Mouse (Mus musculus): ENCODE results near the gene Actl11.
A peak's percentile ranks its signal among the peaks of the same experiment; 100 is the strongest.

The Actl11 gene

GRCm38 (mm10) chr9:107947241-107948194 is 19.2 kb downstream of the Actl11 start:
- Histone ChIP-seq H3K36me3 (ENCODE audit: insufficient read depth, low read length) (peaks cover 46% of the 10 kb centered on the region), H3K4me3 (replicated peaks; ENCODE audit: low read length) (peak overlapping the region; percentile 29; the same call in 1 of the 2 replicates), H3K4me1 (replicated peaks; ENCODE audit: low read depth, low read length) (peaks cover 51% of the 10 kb centered on the region), H3K27me3 (ENCODE audit: insufficient read depth, low read length) (no peaks in the 10 kb centered on the region), H3K9me3 (ENCODE audit: low read length) (no peaks in the 10 kb centered on the region)
- no peak for TF ChIP-seq NANOG (IDR thresholded peaks at IDR 0.05; ENCODE audit: borderline replicate concordance, low read length)
- TF ChIP-seq CTCF (conservative IDR thresholded peaks at IDR 0.05; ENCODE audit: low read length): no peak
- TF ChIP-seq POU5F1 (IDR thresholded peaks at IDR 0.05; ENCODE audit: borderline replicate concordance, low read length): no peak

GRCm38 (mm10) chr9:107949184-107949921 is 21.1 kb downstream of the Actl11 start:
- H3K27me3 ChIP-seq (ENCODE audit: insufficient read depth, low read length): no peaks in the 10 kb centered on the region
- peaks cover 62% of the 10 kb centered on the region for H3K36me3 ChIP-seq (ENCODE audit: insufficient read depth, low read length)
- no peak overlapping the region for H3K4me3 ChIP-seq (replicated peaks; ENCODE audit: low read length)
- peaks cover 60% of the 10 kb centered on the region for H3K4me1 ChIP-seq (replicated peaks; ENCODE audit: low read depth, low read length)
- H3K9me3 ChIP-seq (ENCODE audit: low read length): no peaks in the 10 kb centered on the region
- no peak for TF ChIP-seq POU5F1 (IDR thresholded peaks at IDR 0.05; ENCODE audit: borderline replicate concordance, low read length)
- no peak for TF ChIP-seq CTCF (conservative IDR thresholded peaks at IDR 0.05; ENCODE audit: low read length)
- TF ChIP-seq NANOG (IDR thresholded peaks at IDR 0.05; ENCODE audit: borderline replicate concordance, low read length): no peak

- H3K27me3 ChIP-seq (ENCODE audit: insufficient read depth, low read length): no peaks in the 10 kb centered on the region
- H3K9me3 ChIP-seq (ENCODE audit: low read length): no peaks in the 10 kb centered on the region
- H3K4me3 ChIP-seq (replicated peaks; ENCODE audit: low read length): peak within 1 kb of the TSS; percentile 96
- H3K4me1 ChIP-seq (replicated peaks; ENCODE audit: low read depth, low read length): peaks cover 63% of the 10 kb centered on the region
- peaks cover 66% of the 10 kb centered on the region for H3K36me3 ChIP-seq (ENCODE audit: insufficient read depth, low read length)
- TF ChIP-seq POU5F1 (IDR thresholded peaks at IDR 0.05; ENCODE audit: borderline replicate concordance, low read length) (no peak), NANOG (IDR thresholded peaks at IDR 0.05; ENCODE audit: borderline replicate concordance, low read length) (no peak), CTCF (conservative IDR thresholded peaks at IDR 0.05; ENCODE audit: low read length) (no peak)
Measured at GRCm38 (mm10) chr9:107949922-107950235, 21.6 kb downstream of the Actl11 start, which contains the start of gene Traip. Traip (plus strand) TSS chr9:107950136.

GRCm38 (mm10) chr9:107950460-107951355 is 22.4 kb downstream of the Actl11 start:
- Histone ChIP-seq H3K4me3 (replicated peaks; ENCODE audit: low read length) (peak overlapping the region; percentile 96), H3K4me1 (replicated peaks; ENCODE audit: low read depth, low read length) (peaks cover 71% of the 10 kb centered on the region), H3K9me3 (ENCODE audit: low read length) (no peaks in the 10 kb centered on the region), H3K27me3 (ENCODE audit: insufficient read depth, low read length) (no peaks in the 10 kb centered on the region), H3K36me3 (ENCODE audit: insufficient read depth, low read length) (peaks cover 66% of the 10 kb centered on the region)
- TF ChIP-seq CTCF (conservative IDR thresholded peaks at IDR 0.05; ENCODE audit: low read length) (no peak), NANOG (IDR thresholded peaks at IDR 0.05; ENCODE audit: borderline replicate concordance, low read length) (no peak)

GRCm38 (mm10) chr9:107955613-107956289 is 27.5 kb downstream of the Actl11 start:
- no peak for TF ChIP-seq POU5F1 (IDR thresholded peaks at IDR 0.05; ENCODE audit: borderline replicate concordance, low read length)
- no peak for TF ChIP-seq NANOG (IDR thresholded peaks at IDR 0.05; ENCODE audit: borderline replicate concordance, low read length)
- H3K27me3 ChIP-seq (ENCODE audit: insufficient read depth, low read length): no peaks in the 10 kb centered on the region
- no peaks in the 10 kb centered on the region for H3K9me3 ChIP-seq (ENCODE audit: low read length)
- no peak overlapping the region for H3K4me3 ChIP-seq (replicated peaks; ENCODE audit: low read length)
- H3K36me3 ChIP-seq (ENCODE audit: insufficient read depth, low read length): peaks cover 82% of the 10 kb centered on the region
- H3K4me1 ChIP-seq (replicated peaks; ENCODE audit: low read depth, low read length): peaks cover 81% of the 10 kb centered on the region

GRCm38 (mm10) chr9:107957141-107957540 is 28.9 kb downstream of the Actl11 start:
- Histone ChIP-seq H3K9me3 (ENCODE audit: low read length) (no peaks in the 10 kb centered on the region), H3K4me3 (replicated peaks; ENCODE audit: low read length) (no peak overlapping the region), H3K27me3 (ENCODE audit: insufficient read depth, low read length) (no peaks in the 10 kb centered on the region), H3K36me3 (ENCODE audit: insufficient read depth, low read length) (peaks cover 96% of the 10 kb centered on the region), H3K4me1 (replicated peaks; ENCODE audit: low read depth, low read length) (peaks cover 88% of the 10 kb centered on the region)
- TF ChIP-seq NANOG (IDR thresholded peaks at IDR 0.05; ENCODE audit: borderline replicate concordance, low read length) (peak; percentile 80), POU5F1 (IDR thresholded peaks at IDR 0.05; ENCODE audit: borderline replicate concordance, low read length) (no peak)

DNA sequence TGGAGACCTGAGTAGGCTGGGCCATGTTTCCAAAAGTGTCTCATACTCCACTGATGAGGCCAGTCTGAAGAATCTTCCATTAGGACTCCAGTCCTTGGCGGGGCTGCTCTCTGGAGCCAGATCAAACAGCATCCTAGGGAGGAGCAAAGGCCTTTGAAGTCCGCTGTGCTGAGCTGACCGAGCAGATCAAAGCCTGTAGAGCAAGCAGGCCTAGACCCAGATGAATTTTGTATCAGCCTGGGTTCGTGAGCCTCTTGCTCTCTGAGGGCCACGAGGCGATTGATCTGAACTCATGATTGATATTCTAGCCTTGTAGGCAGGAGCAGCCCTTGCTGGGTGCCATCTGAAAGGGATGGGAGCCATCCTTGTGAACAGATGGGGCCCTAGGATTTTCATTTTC is 31.6 kb downstream of the Actl11 start:
- Histone ChIP-seq H3K9me3 (ENCODE audit: low read length) (no peaks in the 10 kb centered on the region), H3K36me3 (ENCODE audit: insufficient read depth, low read length) (peaks cover 100% of the 10 kb centered on the region), H3K4me3 (replicated peaks; ENCODE audit: low read length) (no peak overlapping the region), H3K4me1 (replicated peaks; ENCODE audit: low read depth, low read length) (peaks cover 100% of the 10 kb centered on the region), H3K27me3 (ENCODE audit: insufficient read depth, low read length) (no peaks in the 10 kb centered on the region)
- TF ChIP-seq POU5F1 (IDR thresholded peaks at IDR 0.05; ENCODE audit: borderline replicate concordance, low read length): no peak
- TF ChIP-seq CTCF (conservative IDR thresholded peaks at IDR 0.05; ENCODE audit: low read length): no peak
- no peak for TF ChIP-seq NANOG (IDR thresholded peaks at IDR 0.05; ENCODE audit: borderline replicate concordance, low read length)

Measured in E14TG2a.4 (cell line).